Mouse (Mus musculus): ENCODE measurements around the gene Olfr702. TPM values are rescaled to one million over a fixed set of nuclear protein-coding genes. Genes with fewer than 3 reads are reported as not detected.

Gene Olfr702
- total and polyA plus RNA-seq, 3 experiments, result not detected

GRCm38 (mm10) chr7:106813829-106814228 is 19.9 kb downstream of the Olfr702 start, which contains the start of gene Olfr701:
Olfr701 (plus strand) TSS chr7:106814129.
- DNase-seq, result no peak
- Histone ChIP-seq H3K36me3 (ENCODE audit: control insufficient read depth, insufficient read depth, low read length) (no peaks in the 10 kb centered on the region), H3K27ac (no peak within 1 kb of the TSS), H3K27me3 (ENCODE audit: control insufficient read depth, insufficient read depth, low read length) (no peaks in the 10 kb centered on the region), H3K4me1 (ENCODE audit: control insufficient read depth, insufficient read depth, low read length) (no peaks in the 10 kb centered on the region), H3K9ac (ENCODE audit: low read depth, low read length) (no peak within 1 kb of the TSS), H3K4me3 (no peak within 1 kb of the TSS), H3K79me2 (replicated peaks; ENCODE audit: control insufficient read depth, insufficient read depth, low read length) (no peaks in the 10 kb centered on the region)
- intact Hi-C loops (cut with DNase I), result no loop called here
- WGBS, result 51% methylated on average over 2 of the region's 2 CpGs
- no peak for TF ChIP-seq EP300 (IDR thresholded peaks at IDR 0.05; ENCODE audit: insufficient read depth, low read depth, low read length)
- TF ChIP-seq POLR2A (IDR thresholded peaks at IDR 0.05; ENCODE audit: insufficient read depth, low read depth, low read length), result no peak
- TF ChIP-seq CTCF (IDR thresholded peaks at IDR 0.05), result no peak

GRCm38 (mm10) chr7:106808734-106809133 is 25.0 kb downstream of the Olfr702 start, which contains the start of gene Olfr700:
Olfr700 (minus strand) TSS chr7:106808834.
- Histone ChIP-seq H3K36me3 (ENCODE audit: control insufficient read depth, insufficient read depth, low read length) (no peaks in the 10 kb centered on the region), H3K27ac (no peak within 1 kb of the TSS), H3K79me2 (replicated peaks; ENCODE audit: control insufficient read depth, insufficient read depth, low read length) (no peaks in the 10 kb centered on the region), H3K9ac (ENCODE audit: low read depth, low read length) (no peak within 1 kb of the TSS), H3K27me3 (ENCODE audit: control insufficient read depth, insufficient read depth, low read length) (no peaks in the 10 kb centered on the region), H3K4me1 (ENCODE audit: control insufficient read depth, insufficient read depth, low read length) (no peaks in the 10 kb centered on the region), H3K4me3 (no peak within 1 kb of the TSS)
- WGBS, result 63% methylated on average over 1 of the region's 1 CpGs
- intact Hi-C loops (cut with DNase I), result no loop called here
- TF ChIP-seq EP300 (IDR thresholded peaks at IDR 0.05; ENCODE audit: insufficient read depth, low read depth, low read length), result no peak
- TF ChIP-seq CTCF (IDR thresholded peaks at IDR 0.05), result no peak
- TF ChIP-seq POLR2A (IDR thresholded peaks at IDR 0.05; ENCODE audit: insufficient read depth, low read depth, low read length), result no peak
- no peak for DNase-seq

- Histone ChIP-seq H3K27ac (no peak within 1 kb of the TSS), H3K27me3 (ENCODE audit: control insufficient read depth, insufficient read depth, low read length) (no peaks in the 10 kb centered on the region), H3K4me3 (no peak within 1 kb of the TSS), H3K79me2 (replicated peaks; ENCODE audit: control insufficient read depth, insufficient read depth, low read length) (no peaks in the 10 kb centered on the region), H3K9ac (ENCODE audit: low read depth, low read length) (no peak within 1 kb of the TSS), H3K4me1 (ENCODE audit: control insufficient read depth, insufficient read depth, low read length) (no peaks in the 10 kb centered on the region), H3K36me3 (ENCODE audit: control insufficient read depth, insufficient read depth, low read length) (no peaks in the 10 kb centered on the region)
- TF ChIP-seq CTCF (IDR thresholded peaks at IDR 0.05), result no peak
- no peak for TF ChIP-seq EP300 (IDR thresholded peaks at IDR 0.05; ENCODE audit: insufficient read depth, low read depth, low read length)
- TF ChIP-seq POLR2A (IDR thresholded peaks at IDR 0.05; ENCODE audit: insufficient read depth, low read depth, low read length), result no peak
- intact Hi-C loops (cut with DNase I), result no loop called here
- 50% methylated on average over 1 of the region's 1 CpGs for WGBS
- no peak for DNase-seq
These were observed 40.6 kb downstream of the Olfr702 start, which contains the start of gene Olfr699 for GRCm38 (mm10) chr7:106793098-106793497. Olfr699 (minus strand) TSS chr7:106793198.

GRCm38 (mm10) chr7:106788330-106788729 is 45.4 kb downstream of the Olfr702 start:
- DNase-seq, result no peak
- intact Hi-C loops (cut with DNase I), result no loop called here
- no peaks in the 10 kb centered on the region for H3K27me3 ChIP-seq (ENCODE audit: control insufficient read depth, insufficient read depth, low read length)
- H3K4me3 ChIP-seq, result no peak overlapping the region
- H3K79me2 ChIP-seq (replicated peaks; ENCODE audit: control insufficient read depth, insufficient read depth, low read length), result no peaks in the 10 kb centered on the region
- no peaks in the 10 kb centered on the region for H3K4me1 ChIP-seq (ENCODE audit: control insufficient read depth, insufficient read depth, low read length)
- no peaks in the 10 kb centered on the region for H3K36me3 ChIP-seq (ENCODE audit: control insufficient read depth, insufficient read depth, low read length)
- TF ChIP-seq EP300 (IDR thresholded peaks at IDR 0.05; ENCODE audit: insufficient read depth, low read depth, low read length) (no peak), CTCF (IDR thresholded peaks at IDR 0.05) (peak; percentile 35), POLR2A (IDR thresholded peaks at IDR 0.05; ENCODE audit: insufficient read depth, low read depth, low read length) (no peak)
- no peak overlapping the region for H3K9ac ChIP-seq (ENCODE audit: low read depth, low read length)
- H3K27ac ChIP-seq, result no peak overlapping the region

Other genes with a start within 250 kb of the Olfr702 start
- gene Olfr693, start 153.3 kb downstream of the Olfr702 start, total RNA-seq (2021), result not detected
- gene Olfr693, start 153.3 kb downstream of the Olfr702 start, polyA plus RNA-seq (2012; rRNA removed), result not detected in 2 replicates
- gene Olfr694, start 142.1 kb downstream of the Olfr702 start, total RNA-seq (2021), result not detected
- gene Olfr694, start 142.1 kb downstream of the Olfr702 start, polyA plus RNA-seq (2012; rRNA removed), result not detected in 2 replicates
- not detected for gene Olfr695, start 117.5 kb downstream of the Olfr702 start, total RNA-seq (2021)
- gene Olfr695, start 117.5 kb downstream of the Olfr702 start, polyA plus RNA-seq (2012; rRNA removed), result not detected in 2 replicates
- gene Olfr697, start 91.5 kb downstream of the Olfr702 start, total RNA-seq (2021), result not detected
- gene Olfr697, start 91.5 kb downstream of the Olfr702 start, polyA plus RNA-seq (2012; rRNA removed), result not detected in 2 replicates
- not detected for gene Olfr698, start 78.5 kb downstream of the Olfr702 start, total RNA-seq (2021)
- not detected in 2 replicates for gene Olfr698, start 78.5 kb downstream of the Olfr702 start, polyA plus RNA-seq (2012; rRNA removed)
- gene Olfr699, start 40.7 kb downstream of the Olfr702 start, total RNA-seq (2021), result not detected
- not detected in 2 replicates for gene Olfr699, start 40.7 kb downstream of the Olfr702 start, polyA plus RNA-seq (2012; rRNA removed)
- gene Olfr700, start 25.1 kb downstream of the Olfr702 start, total RNA-seq (2021), result not detected
- gene Olfr700, start 25.1 kb downstream of the Olfr702 start, polyA plus RNA-seq (2012; rRNA removed), result not detected in 2 replicates
- gene Olfr701, start 19.8 kb downstream of the Olfr702 start, total RNA-seq (2021), result not detected
- gene Olfr701, start 19.8 kb downstream of the Olfr702 start, polyA plus RNA-seq (2012; rRNA removed), result not detected in 2 replicates
- gene Olfr703, start 9.5 kb upstream of the Olfr702 start, total RNA-seq (2021), result not detected
- not detected in 2 replicates for gene Olfr703, start 9.5 kb upstream of the Olfr702 start, polyA plus RNA-seq (2012; rRNA removed)
- gene Olfr704, start 29.3 kb upstream of the Olfr702 start, total RNA-seq (2021), result not detected
- gene Olfr704, start 29.3 kb upstream of the Olfr702 start, polyA plus RNA-seq (2012; rRNA removed), result not detected in 2 replicates
- not detected for gene Olfr705, start 43.0 kb upstream of the Olfr702 start, total RNA-seq (2021)
- not detected in 2 replicates for gene Olfr705, start 43.0 kb upstream of the Olfr702 start, polyA plus RNA-seq (2012; rRNA removed)
- not detected for gene Olfr706, start 54.3 kb upstream of the Olfr702 start, total RNA-seq (2021)
- not detected in 2 replicates for gene Olfr706, start 54.3 kb upstream of the Olfr702 start, polyA plus RNA-seq (2012; rRNA removed)
- gene Olfr707, start 67.3 kb upstream of the Olfr702 start, total RNA-seq (2021), result not detected
- not detected in 2 replicates for gene Olfr707, start 67.3 kb upstream of the Olfr702 start, polyA plus RNA-seq (2012; rRNA removed)
- gene Olfr1532-ps1, start 74.1 kb upstream of the Olfr702 start, total RNA-seq (2021), result not detected
- gene Olfr1532-ps1, start 74.1 kb upstream of the Olfr702 start, polyA plus RNA-seq (2012; rRNA removed), result not detected in 2 replicates
- not detected for gene Olfr709-ps1, start 98.3 kb upstream of the Olfr702 start, total RNA-seq (2021)
- not detected in 2 replicates for gene Olfr709-ps1, start 98.3 kb upstream of the Olfr702 start, polyA plus RNA-seq (2012; rRNA removed)
- not detected for gene Olfr710, start 114.4 kb upstream of the Olfr702 start, total RNA-seq (2021)
- not detected in 2 replicates for gene Olfr710, start 114.4 kb upstream of the Olfr702 start, polyA plus RNA-seq (2012; rRNA removed)
- not detected for gene Olfr6, start 130.0 kb upstream of the Olfr702 start, total RNA-seq (2021)
- gene Olfr6, start 130.0 kb upstream of the Olfr702 start, polyA plus RNA-seq (2012; rRNA removed), result not detected in 2 replicates
- not detected for gene Olfr711, start 141.6 kb upstream of the Olfr702 start, total RNA-seq (2021)
- not detected in 2 replicates for gene Olfr711, start 141.6 kb upstream of the Olfr702 start, polyA plus RNA-seq (2012; rRNA removed)
- gene Olfr2, start 172.2 kb upstream of the Olfr702 start, total RNA-seq (2021), result not detected
- gene Olfr2, start 172.2 kb upstream of the Olfr702 start, polyA plus RNA-seq (2012; rRNA removed), result not detected in 2 replicates
- not detected for gene Olfr713, start 197.3 kb upstream of the Olfr702 start, total RNA-seq (2021)
- not detected in 2 replicates for gene Olfr713, start 197.3 kb upstream of the Olfr702 start, polyA plus RNA-seq (2012; rRNA removed)
- gene Olfr714, start 237.1 kb upstream of the Olfr702 start, total RNA-seq (2021), result not detected
- gene Olfr714, start 237.1 kb upstream of the Olfr702 start, polyA plus RNA-seq (2012; rRNA removed), result not detected in 2 replicates

All from heart, adult 2 months (tissue).